Mouse (Mus musculus): ENCODE results near the gene Ranbp2. TPM values are rescaled to one million over a fixed set of nuclear protein-coding genes. Genes with fewer than 3 reads are reported as not detected.
"Not testable (repeated sequence)": the region's sequence is repeated elsewhere in the genome, so short reads cannot be mapped to it uniquely, and the experiment has no call there.

Gene Ranbp2
- polyA plus RNA-seq, 1 experiment from 2014 or later: 14.1 TPM

- Histone ChIP-seq H3K4me1 (ENCODE audit: control insufficient read depth, insufficient read depth, low read depth, low read length) (no peaks in the 10 kb centered on the region), H3K4me2 (ENCODE audit: low read length) (no peak overlapping the region), H3K27ac (ENCODE audit: low read depth, low read length) (no peak overlapping the region), H3K4me3 (ENCODE audit: low read length) (no peak overlapping the region), H3K36me3 (ENCODE audit: control insufficient read depth, insufficient read depth, low read length) (peaks cover 2% of the 10 kb centered on the region; the same call in 1 of the 2 replicates), H3K9ac (ENCODE audit: low read depth, low read length) (no peak overlapping the region), H3K27me3 (replicated peaks; ENCODE audit: control insufficient read depth, insufficient read depth, low read length) (no peaks in the 10 kb centered on the region), H3K9me3 (ENCODE audit: control insufficient read depth, low read length) (no peaks in the 10 kb centered on the region)
- no peak for ATAC-seq
- 88% methylated on average over 2 of the region's 2 CpGs for WGBS
These were observed 85.5 kb downstream of the Ranbp2 start for GRCm38 (mm10) chr10:58532177-58532576.

- H3K27ac ChIP-seq (ENCODE audit: low read depth, low read length); ATAC-seq; H3K36me3 ChIP-seq (ENCODE audit: control insufficient read depth, insufficient read depth, low read length); H3K4me2 ChIP-seq (ENCODE audit: low read length); H3K4me3 ChIP-seq (ENCODE audit: low read length); H3K27me3 ChIP-seq (replicated peaks; ENCODE audit: control insufficient read depth, insufficient read depth, low read length); H3K9ac ChIP-seq (ENCODE audit: low read depth, low read length); H3K9me3 ChIP-seq (ENCODE audit: control insufficient read depth, low read length); H3K4me1 ChIP-seq (ENCODE audit: control insufficient read depth, insufficient read depth, low read depth, low read length): not testable (repeated sequence)
- 85% methylated on average over 5 of the region's 5 CpGs for WGBS
These were observed 89.6 kb downstream of the Ranbp2 start for GRCm38 (mm10) chr10:58536276-58536675.

DNA sequence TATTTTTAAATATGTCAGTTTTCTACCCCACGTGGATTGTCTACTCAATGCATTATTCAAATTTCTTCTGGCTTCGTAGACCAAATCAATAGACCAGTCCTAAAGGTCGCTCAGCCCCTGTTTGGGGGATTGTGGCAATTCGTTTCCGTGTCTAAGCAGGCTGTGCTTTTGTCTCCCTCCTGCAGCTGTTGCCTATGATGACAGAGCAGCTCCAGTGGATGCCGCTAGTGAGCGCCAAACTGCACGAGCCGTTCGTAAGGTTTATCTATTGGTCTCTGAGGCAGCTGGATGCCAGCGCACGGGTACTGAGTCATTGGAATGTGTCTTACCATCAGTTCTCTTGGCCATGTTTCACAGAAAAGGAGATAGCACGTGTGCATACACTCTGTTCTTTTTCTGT is 93.9 kb downstream of the Ranbp2 start:
- Histone ChIP-seq H3K4me3 (ENCODE audit: low read length) (no peak overlapping the region), H3K9me3 (ENCODE audit: control insufficient read depth, low read length) (no peaks in the 10 kb centered on the region), H3K4me2 (ENCODE audit: low read length) (no peak overlapping the region), H3K9ac (ENCODE audit: low read depth, low read length) (no peak overlapping the region), H3K27me3 (replicated peaks; ENCODE audit: control insufficient read depth, insufficient read depth, low read length) (no peaks in the 10 kb centered on the region), H3K27ac (ENCODE audit: low read depth, low read length) (no peak overlapping the region), H3K4me1 (ENCODE audit: control insufficient read depth, insufficient read depth, low read depth, low read length) (no peaks in the 10 kb centered on the region), H3K36me3 (ENCODE audit: control insufficient read depth, insufficient read depth, low read length) (0 out of 2 replicates have a peak, but pooled peaks cover 5% of the 10 kb centered on the region)
- no peak for ATAC-seq
- WGBS: 43% methylated on average over 13 of the region's 13 CpGs

Other genes starting within 250 kb of the Ranbp2 start
- not detected in 2 replicates for gene AW822073, start 222.0 kb upstream of the Ranbp2 start, polyA plus RNA-seq (2015; fragmentation: Nextera tagmentation; extraction: Ambion mirVana)
- not detected in 2 replicates for gene Duxf3, start 214.2 kb upstream of the Ranbp2 start, polyA plus RNA-seq (2015; fragmentation: Nextera tagmentation; extraction: Ambion mirVana)
- not detected in 2 replicates for gene Gm4981, start 210.2 kb upstream of the Ranbp2 start, polyA plus RNA-seq (2015; fragmentation: Nextera tagmentation; extraction: Ambion mirVana)
- 61.2 and 72.2 TPM in 2 replicates for gene Gcc2, start 191.4 kb upstream of the Ranbp2 start, polyA plus RNA-seq (2015; fragmentation: Nextera tagmentation; extraction: Ambion mirVana)
- 60.0 and 61.0 TPM in 2 replicates for gene Lims1, start 123.5 kb upstream of the Ranbp2 start, polyA plus RNA-seq (2015; fragmentation: Nextera tagmentation; extraction: Ambion mirVana)
- 9.2 and 9.4 TPM in 2 replicates for gene Ccdc138, start 51.0 kb downstream of the Ranbp2 start, polyA plus RNA-seq (2015; fragmentation: Nextera tagmentation; extraction: Ambion mirVana)
- 0.15 and 0.56 TPM in 2 replicates for gene Edar, start 228.7 kb downstream of the Ranbp2 start, polyA plus RNA-seq (2015; fragmentation: Nextera tagmentation; extraction: Ambion mirVana)